Mouse (Mus musculus) cerebellum, adult 9-11 months (tissue): ENCODE results near the gene Fam117b.

Source experiments
- DNase-seq: peaks from one replicate; pipeline ENCODE4 v3.0.0; 2022

Gene Fam117b

DNA sequence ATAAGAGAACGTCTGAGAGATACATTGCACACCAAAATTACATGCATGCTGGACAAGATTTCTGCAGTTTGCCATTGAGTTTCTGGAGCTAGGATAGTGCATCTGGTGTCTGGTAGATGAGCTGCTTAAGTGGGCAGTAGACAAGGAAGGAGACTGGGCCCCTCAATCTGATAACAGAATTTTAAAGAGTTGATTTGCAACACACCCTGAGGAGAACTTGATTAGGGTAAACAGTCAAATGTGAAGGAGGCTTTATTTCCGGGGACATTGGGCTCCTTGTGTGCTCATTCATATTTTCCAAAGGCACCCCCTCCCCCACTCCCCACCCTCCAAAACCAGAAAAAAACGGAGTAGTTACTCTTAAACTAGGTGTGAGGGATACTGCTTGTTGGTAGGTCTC lies 2.0 kb downstream of the Fam117b start:
- DNase-seq = no peak

DNA sequence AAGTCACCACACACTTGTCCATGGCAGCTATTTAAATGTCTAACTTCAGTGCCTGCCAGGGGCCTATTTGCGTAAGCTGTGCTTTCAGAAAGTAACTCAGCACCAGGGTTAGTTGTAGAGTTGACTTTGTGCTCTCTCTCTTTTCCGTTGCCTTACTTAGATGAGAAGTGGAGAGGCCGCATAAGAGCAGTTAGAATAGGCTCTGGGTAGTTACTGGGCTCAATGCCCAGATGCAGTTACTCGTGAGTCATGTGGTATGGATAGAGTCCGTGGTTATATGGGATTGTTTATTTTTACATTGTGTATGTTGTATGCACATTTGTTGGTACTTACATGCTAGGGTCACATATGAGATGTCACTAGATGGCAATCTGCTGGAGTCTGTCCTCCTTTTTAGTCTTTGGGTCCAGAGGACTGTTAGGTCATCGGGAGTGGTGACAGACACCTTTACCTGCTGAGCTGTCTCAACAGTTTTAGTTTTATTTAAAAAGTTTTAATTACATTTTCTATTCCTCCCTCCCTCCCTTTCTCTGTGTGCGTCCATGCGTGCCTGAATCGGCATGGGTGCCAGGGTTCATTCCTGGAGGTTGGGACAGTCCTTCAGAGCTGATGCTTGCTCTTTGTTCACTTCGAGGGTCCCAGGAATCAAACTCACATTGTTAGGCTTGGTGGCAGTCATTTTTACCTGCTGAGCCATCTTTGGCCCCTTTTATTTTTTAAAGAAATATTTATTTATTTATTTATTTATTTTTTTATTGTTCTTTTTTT lies 3.2 kb downstream of the Fam117b start:
- peak; percentile 29 for DNase-seq

DNA sequence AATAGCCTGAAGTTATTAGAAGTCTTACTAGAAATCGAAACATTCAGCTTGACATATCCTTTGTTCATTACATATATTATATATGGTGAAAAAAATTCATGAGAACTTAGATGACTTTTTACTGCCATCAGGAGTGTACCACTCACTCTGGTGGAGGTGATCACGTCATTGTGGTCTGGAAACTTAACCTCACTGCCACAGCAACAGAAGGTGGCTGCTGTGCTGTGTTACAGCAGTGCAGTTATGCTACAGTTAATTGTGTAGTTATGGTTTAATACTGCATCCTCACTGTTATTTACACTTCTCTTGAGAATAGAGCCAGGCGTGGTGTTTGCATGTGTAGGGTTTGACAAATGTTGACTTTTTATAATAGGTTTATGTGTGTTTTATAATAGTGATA lies 4.6 kb downstream of the Fam117b start:
- no peak for DNase-seq

DNA sequence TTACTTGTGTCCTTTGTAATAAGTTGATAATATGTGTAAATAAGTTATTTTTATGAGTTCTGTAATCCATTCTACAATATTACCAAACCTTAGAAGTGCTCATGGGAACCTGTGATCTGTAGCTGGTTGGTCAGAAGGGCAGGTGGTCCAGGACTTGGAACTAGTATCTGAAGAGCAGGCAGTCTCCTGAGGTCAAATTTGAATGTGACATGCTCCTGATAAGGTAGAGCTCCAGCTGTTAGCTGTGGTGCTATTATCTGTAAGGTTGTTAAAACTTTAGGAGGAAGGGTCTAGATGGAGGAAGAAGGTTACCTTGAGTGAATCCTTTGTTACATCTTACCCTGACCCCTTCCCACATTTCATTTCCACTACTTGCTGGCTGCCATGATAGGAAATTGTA lies 5.3 kb downstream of the Fam117b start:
- DNase-seq = no peak

- DNase-seq = no peak
Observed at GRCm38 (mm10) chr1:59923201-59923600, 10.4 kb downstream of the Fam117b start.

GRCm38 (mm10) chr1:59923673-59924072 lies 10.9 kb downstream of the Fam117b start:
- no peak for DNase-seq

GRCm38 (mm10) chr1:59924411-59924810 lies 11.6 kb downstream of the Fam117b start:
- DNase-seq = no peak

DNA sequence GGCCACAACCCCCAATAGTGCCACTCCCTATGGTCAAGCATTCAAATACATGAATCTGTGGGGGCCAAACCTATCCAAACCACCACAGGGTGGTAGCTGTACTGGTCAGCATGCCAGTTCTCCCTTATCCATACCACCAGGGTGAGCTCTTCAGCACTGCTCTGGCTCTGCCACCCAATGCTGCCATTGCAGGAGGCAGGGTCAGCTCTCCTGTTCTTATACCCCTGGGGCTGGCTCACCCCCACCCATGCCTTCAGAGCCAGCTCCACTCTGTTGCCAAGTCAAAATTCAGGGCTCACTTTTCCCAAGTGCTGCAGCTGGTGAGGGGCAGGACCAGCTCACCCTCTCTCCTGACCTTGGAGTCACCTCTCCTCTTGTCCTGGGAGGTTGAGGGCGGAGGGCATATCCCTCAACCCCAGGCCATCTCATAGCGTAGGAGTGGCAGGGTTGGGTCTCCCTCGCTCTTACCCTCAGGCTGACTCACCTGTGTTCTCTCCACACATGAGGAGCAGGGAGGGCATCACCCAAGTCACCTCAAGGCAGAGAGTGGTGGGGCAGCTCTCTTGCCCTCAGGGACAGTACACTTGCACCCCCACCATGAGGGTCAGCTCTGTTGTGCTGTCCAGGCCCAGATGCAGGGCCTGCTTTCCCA lies 13.3 kb downstream of the Fam117b start:
- peak; percentile 34 for DNase-seq

GRCm38 (mm10) chr1:59927131-59927680 lies 14.4 kb downstream of the Fam117b start:
- peak; percentile 76 for DNase-seq

- no peak for DNase-seq
Observed at GRCm38 (mm10) chr1:59930926-59931325, 18.1 kb downstream of the Fam117b start.

DNA sequence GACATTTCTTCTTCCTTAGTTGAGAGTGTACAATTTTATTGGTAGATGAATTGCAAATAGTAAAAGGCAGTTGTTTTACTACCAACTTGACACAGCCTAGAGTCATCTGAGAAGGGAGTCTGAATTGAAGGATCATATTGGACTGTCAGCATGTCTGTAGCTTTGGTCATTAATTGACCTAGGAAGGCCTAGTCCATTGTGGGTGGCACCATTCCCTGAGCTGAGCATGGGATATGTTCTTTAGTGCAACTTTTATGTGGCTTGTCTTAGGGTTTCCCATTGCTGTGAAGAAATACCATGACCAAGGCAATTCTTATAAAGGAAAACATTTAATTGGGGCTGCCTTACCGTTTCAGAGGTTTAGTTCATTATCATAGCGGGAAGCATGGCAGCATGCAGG lies 20.2 kb downstream of the Fam117b start:
- DNase-seq = no peak

DNA sequence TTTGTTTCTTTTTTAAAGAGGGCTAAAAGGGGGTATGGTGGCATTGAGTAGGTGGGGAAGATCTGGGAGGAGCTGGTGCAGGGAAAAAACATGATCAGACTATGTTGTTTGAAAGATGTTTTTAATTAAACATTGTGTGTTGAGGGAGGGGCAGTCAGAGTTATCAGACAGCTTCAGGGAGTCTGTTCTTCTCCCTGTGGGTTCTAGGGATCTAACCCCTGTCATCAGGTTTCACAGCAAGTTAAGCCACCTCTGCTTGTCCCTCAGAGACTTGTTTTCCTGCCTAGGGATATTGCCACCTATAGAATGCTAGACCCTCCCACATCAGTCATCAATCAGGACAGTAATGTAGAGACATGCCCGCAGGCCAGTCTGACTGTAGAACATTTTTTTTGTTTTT lies 28.3 kb downstream of the Fam117b start:
- no peak for DNase-seq

GRCm38 (mm10) chr1:59942057-59942790 lies 29.4 kb downstream of the Fam117b start:
- no peak for DNase-seq

DNA sequence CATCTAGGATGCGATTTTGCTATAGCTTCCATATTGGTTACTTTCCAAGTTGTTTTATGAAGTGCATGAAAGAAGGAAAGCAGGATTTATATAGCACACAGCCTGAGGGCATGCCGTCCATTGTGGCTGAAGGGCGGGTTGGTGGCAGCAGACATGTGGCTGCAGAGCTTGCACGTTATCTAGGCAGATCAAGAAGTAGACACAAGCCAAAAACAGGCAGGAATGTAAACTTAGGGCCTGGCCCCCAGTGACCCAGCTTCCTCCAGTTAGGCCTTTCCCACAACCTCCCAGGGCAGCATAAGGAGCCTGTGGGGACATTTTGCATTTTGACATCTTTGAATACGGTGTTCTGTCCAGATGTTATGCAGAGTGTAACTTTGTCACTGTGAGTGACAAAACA lies 31.0 kb downstream of the Fam117b start:
- DNase-seq = no peak

DNA sequence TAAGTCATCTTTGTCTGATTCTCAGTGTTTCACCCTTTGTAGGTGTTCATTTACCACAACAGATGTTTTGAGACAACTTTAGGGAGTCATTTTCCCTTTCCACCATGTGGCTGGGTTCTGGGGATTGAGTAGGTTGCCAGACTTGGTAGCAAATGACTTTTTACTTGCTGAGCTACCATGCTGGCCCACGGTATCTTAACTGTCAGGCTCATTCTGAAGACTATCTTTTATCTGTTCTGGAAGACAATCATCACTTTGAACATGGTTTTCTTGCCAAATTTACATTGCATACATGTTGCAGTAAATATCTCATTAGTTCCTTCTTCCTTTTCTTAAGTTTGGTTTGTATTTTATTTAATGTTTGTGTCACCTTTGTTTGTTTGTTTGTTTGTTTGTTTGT lies 33.2 kb downstream of the Fam117b start:
- DNase-seq = no peak

GRCm38 (mm10) chr1:59947509-59947908 lies 34.7 kb downstream of the Fam117b start:
- no peak for DNase-seq

DNA sequence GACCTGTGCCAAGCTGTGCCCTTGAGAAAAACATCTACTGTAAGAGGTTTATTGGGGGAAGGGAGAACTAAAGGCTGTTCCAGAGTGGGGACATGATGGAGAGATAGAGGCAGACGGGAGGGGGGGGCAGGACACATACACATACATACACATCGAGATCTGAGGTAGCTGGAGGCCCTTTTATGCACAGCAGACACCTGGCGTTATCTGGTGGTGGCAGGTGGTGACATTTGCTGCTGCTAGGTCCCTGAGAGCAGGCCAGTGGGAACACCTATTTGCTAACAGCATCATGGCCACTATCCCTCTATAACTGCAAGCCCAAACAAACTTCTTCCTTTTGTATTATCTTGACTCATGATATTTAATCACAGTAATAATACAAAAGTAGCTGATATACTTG lies 44.4 kb downstream of the Fam117b start:
- DNase-seq = peak; percentile 52

- DNase-seq = no peak
Observed at GRCm38 (mm10) chr1:59959941-59960340, 47.1 kb downstream of the Fam117b start.

- no peak for DNase-seq
Observed at GRCm38 (mm10) chr1:59966171-59966785, 53.5 kb downstream of the Fam117b start.

GRCm38 (mm10) chr1:59967291-59967690 lies 54.5 kb downstream of the Fam117b start:
- peak; percentile 23 for DNase-seq

DNA sequence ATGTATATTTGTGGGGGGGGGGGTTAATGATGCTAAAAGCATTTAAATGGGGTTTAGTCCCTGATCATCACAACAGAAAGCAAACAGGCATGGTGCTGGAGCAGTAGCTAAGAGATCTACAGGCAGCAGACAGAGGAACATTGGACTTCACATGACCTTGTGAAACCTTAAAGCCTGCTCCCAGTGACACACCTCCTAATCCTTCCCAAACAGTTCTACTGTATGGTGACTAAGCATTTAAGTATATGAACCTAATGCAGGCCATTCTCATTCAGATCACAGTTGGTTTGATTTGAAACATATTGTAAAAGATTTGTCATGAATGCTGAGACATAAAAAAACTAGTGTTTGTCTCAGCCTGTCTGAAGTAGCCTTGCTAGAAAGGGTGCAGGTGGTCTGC lies 73.8 kb downstream of the Fam117b start:
- DNase-seq = no peak

DNA sequence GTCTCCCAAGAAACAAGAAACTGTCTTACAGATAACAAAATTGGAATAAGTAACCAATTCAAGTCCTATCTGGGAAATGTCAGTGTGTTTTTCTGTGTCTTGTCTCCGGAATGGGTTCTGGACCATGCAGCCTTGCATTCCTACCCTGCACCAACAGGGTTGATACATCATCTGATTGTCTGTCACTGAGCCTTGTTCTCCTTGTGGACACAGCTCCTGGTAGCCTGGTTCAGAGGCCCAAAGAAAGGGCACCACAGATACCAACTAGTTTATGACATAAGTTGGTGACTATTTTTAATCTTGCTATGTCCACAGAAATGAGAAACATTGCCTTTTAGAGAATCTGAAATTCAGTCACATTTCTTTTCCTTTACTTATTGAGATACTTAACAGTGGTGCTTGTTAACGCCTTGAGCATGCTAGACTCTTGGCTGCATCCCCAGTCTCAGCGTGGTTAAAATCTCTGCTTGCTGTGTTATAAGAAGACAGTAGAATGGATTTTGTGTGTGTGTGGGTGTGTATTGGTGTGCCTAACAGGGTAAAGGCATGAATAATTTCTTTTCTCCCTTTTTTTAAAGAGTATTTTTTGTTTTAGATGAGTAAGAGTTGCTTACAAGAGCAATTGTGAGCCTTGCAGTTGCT lies 74.7 kb downstream of the Fam117b start:
- DNase-seq = no peak

GRCm38 (mm10) chr1:59995646-59996045 lies 82.8 kb downstream of the Fam117b start:
- no peak for DNase-seq
